Mouse (Mus musculus) midbrain, embryonic 13.5 days (tissue): ENCODE measurements around the gene Gpr152. TPM values are rescaled to one million over a fixed set of nuclear protein-coding genes. Genes with fewer than 3 reads are reported as not detected.
"Not testable (repeated sequence)": the region's sequence is repeated elsewhere in the genome, so short reads cannot be mapped to it uniquely, and the experiment has no call there.

ENCODE experiments used
- ATAC-seq: fragments of 200-750 bp; cut with Nextera tagmentation; 2 replicates; pipeline ENCODE4 v1.8.0; 2017; ENCODE audit warnings: mild to moderate bottlenecking, moderate TSS enrichment, moderate library complexity
- H3K27ac ChIP-seq: fragments of 300-500 bp; sonication (generic); 2 replicates; pipeline ENCODE4 v1.5.1; 2015; ENCODE audit warnings: inconsistent platforms, mild to moderate bottlenecking, moderate library complexity
- H3K27me3 ChIP-seq: fragments of 300-500 bp; sonication (generic); 2 replicates; pipeline ENCODE4 v1.6.1; 2015; ENCODE audit warnings: mild to moderate bottlenecking, inconsistent platforms
- H3K36me3 ChIP-seq: fragments of 300-500 bp; sonication (generic); 2 replicates; pipeline ENCODE4 v1.6.1; 2015; ENCODE audit warnings: mild to moderate bottlenecking, inconsistent platforms
- H3K4me1 ChIP-seq: fragments of 300-500 bp; sonication (generic); replicated peaks from 2 replicates; pipeline ENCODE4 v1.6.1; 2015; ENCODE audit warnings: inconsistent platforms
- H3K4me2 ChIP-seq: fragments of 300-500 bp; sonication (generic); replicated peaks from 2 replicates; pipeline ENCODE4 v1.6.1; 2015; ENCODE audit warnings: moderate library complexity, mild to moderate bottlenecking, inconsistent platforms
- H3K4me3 ChIP-seq: fragments of 300-500 bp; sonication (generic); replicated peaks from 2 replicates; pipeline ENCODE4 v1.5.1; 2015; ENCODE audit warnings: mild to moderate bottlenecking, inconsistent platforms
- H3K9ac ChIP-seq: fragments of 300-500 bp; sonication (generic); replicated peaks from 2 replicates; pipeline ENCODE4 v1.6.1; 2015; ENCODE audit warnings: mild to moderate bottlenecking, inconsistent platforms
- H3K9me3 ChIP-seq: fragments of 300-500 bp; sonication (generic); 2 replicates; pipeline ENCODE4 v1.6.1; 2016; ENCODE audit warnings: mild to moderate bottlenecking, inconsistent platforms
- WGBS: fragments of 180-500 bp; shearing (Covaris S2); methylation state at CpG from one replicate; pipeline ENCODE4 v1.1.7; 2015; 5-methylcytosine and 5-hydroxymethylcytosine counted together
- polyA plus RNA-seq: library from polyadenylated mRNA; unstranded; fragments of >200 nt; fragmentation: Nextera tagmentation; extraction: Ambion mirVana; gene quantifications from 2 replicates; pipeline ENCODE4 v1.2.1, GENCODE M21; 2015

Gpr152 gene
- polyA plus RNA-seq, 1 experiment from 2014 or later: 0.08 TPM

DNA sequence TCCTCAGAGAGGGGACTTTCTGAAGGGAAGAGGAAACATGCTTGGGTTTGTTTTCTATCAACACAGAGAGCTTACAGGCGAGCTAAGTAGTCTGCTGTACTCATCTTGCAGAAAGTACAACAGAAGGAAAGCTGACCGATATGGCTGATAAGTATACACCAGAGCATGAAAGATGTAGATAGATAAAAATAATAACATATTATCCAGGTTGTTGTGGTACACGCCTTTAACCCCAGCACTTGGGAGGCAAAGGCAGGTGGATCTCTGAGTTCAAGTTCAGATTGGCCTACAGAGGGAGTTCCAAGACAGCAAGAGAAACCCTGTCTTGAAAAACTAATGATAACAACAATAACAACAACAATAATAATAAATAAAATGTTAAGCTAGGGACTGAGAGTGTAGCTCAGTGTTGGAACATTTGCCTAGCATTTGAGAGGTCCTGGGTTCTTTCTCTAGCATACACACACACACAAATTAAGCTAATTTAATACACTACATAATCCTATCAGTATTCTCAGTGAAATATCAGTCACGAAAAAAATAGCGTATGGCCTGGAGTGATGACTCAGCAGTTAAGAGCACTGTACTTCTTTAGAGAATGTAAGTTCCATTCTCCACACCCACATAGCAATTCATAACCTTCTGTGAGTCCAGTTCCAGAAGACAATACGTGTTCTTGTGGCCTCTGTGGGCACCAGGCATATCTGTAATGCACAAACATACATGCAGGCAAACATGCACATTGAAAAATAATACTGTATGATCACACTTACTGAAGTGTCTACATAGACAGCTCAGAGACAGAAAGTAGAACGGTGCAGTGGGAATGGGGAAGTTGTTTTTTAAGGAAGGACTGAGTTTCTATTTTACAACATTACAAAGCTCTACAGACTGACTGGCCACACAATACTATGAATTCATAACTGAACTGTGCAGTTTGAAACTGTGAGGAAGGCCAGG lies 16.9 kb upstream of the Gpr152 start:
- Histone ChIP-seq H3K9ac (no peak overlapping the region), H3K4me3 (no peak overlapping the region), H3K9me3 (no peaks in the 10 kb centered on the region), H3K4me2 (no peak overlapping the region), H3K27ac (no peak overlapping the region), H3K36me3 (peaks cover 14% of the 10 kb centered on the region), H3K27me3 (no peaks in the 10 kb centered on the region), H3K4me1 (peaks cover 26% of the 10 kb centered on the region)
- 84% methylated on average over 7 of the region's 7 CpGs for WGBS
- ATAC-seq: no peak

DNA sequence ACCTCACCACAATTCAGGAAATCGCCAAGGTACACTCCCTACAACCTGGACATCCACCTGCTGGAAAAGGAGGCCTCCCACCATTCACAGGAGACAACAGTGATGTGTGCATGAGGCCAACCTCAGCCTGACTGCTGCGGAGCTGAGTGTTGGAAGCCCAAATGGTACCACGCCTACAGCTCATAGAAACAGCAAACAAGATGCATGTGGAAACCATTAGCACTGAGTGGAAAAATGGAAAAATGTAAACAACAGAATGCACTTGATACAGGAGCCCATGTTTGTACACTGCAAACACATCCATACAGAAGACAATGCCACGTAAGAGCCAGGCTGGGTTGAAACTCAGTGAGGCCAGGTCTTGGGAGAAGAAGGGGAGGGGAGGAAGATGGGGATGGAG lies 15.2 kb upstream of the Gpr152 start:
- Histone ChIP-seq H3K27me3 (no peaks in the 10 kb centered on the region), H3K4me3 (no peak overlapping the region), H3K4me1 (peaks cover 27% of the 10 kb centered on the region), H3K9ac (0 out of 2 replicates have a peak overlapping the region, but pooled peaks have one; percentile 4), H3K36me3 (peaks cover 20% of the 10 kb centered on the region), H3K9me3 (no peaks in the 10 kb centered on the region), H3K27ac (no peak overlapping the region), H3K4me2 (no peak overlapping the region)
- WGBS: 86% methylated on average over 4 of the region's 4 CpGs
- no peak for ATAC-seq

DNA sequence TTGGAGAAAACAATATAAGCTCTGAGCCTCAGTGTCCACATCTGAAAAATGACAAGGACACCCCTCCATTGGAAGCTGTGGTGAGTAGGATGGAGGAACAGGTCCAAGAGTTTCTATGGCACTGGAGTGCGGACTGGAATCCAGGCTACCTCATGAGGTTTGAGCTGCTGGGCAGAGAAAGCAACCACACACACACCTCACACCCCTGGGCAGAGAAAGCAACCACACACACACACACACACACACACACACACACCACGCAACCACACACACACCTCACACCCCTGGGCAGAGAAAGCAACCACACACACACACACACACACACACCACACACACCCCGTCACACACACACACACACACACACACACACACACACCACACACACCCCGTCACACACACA lies 14.3 kb upstream of the Gpr152 start:
- peak overlapping the region; percentile 88 for H3K9ac ChIP-seq
- not testable (repeated sequence) for H3K9me3 ChIP-seq, H3K27me3 ChIP-seq
- H3K36me3 ChIP-seq: peaks cover 29% of the 10 kb centered on the region
- ATAC-seq: peak; percentile 63
- peak overlapping the region; percentile 84 for H3K4me2 ChIP-seq
- peak overlapping the region; percentile 84 for H3K4me3 ChIP-seq
- H3K27ac ChIP-seq: peak overlapping the region; percentile 56
- 75% methylated on average over 1 of the region's 4 CpGs for WGBS
- H3K4me1 ChIP-seq: peaks cover 23% of the 10 kb centered on the region

DNA sequence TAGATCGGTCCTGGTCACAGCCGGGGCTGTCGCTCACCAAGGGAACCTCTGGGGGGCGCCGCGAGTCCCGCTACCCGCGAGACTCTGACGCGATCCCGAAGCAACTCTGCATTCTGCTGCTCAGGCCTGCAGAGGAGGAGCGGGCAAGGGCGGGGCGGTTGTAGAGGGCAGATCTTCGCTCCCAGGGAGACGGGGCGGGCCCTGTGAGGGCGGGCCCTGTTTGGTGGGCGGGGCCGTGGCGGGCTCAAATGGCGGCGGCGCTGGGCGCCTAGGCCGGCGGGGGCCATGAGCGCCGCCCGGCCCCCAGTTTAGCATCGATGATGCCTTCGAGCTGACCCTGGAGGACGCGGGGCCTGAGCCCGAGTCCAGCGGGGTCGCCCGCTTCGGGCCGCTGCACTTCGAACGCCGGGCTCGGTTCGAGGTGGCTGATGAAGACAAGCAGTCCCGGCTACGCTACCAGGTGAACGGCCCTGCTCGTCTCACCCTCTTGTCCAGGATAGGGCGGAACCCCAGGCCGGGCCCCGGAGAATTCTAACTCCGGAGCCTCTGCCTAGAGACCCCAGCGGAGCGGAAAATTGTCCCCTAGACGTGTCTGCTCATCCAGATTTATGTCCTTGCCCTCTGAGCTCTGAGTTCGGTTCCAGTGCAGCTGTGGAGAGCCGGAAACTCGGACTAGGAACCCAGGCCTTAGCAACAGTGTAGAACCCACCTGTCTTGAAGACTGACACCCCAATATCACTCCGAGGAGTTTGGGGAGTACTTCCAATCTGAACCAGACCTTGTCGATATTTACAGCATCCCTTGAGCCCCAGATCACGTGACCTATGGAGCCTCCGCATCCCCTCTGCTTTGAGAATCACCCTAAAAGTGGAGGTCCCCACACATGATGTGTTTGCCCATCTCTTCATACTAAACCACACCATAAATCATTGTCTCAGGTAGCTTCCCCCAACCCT lies 13.6 kb upstream of the Gpr152 start, which contains the start of gene Aip:
TSS of gene Aip (minus strand) at position 118 of the 956 bp plus-strand sequence.
- no peaks in the 10 kb centered on the region for H3K27me3 ChIP-seq
- H3K9me3 ChIP-seq: no peaks in the 10 kb centered on the region
- H3K36me3 ChIP-seq: peaks cover 31% of the 10 kb centered on the region
- H3K27ac ChIP-seq: peak within 1 kb of the TSS; percentile 68
- peaks cover 16% of the 10 kb centered on the region for H3K4me1 ChIP-seq
- peak; percentile 88 for ATAC-seq
- 1% methylated on average over 53 of the region's 64 CpGs for WGBS
- peak within 1 kb of the TSS; percentile 84 for H3K4me2 ChIP-seq
- peak within 1 kb of the TSS; percentile 88 for H3K9ac ChIP-seq
- H3K4me3 ChIP-seq: peak within 1 kb of the TSS; percentile 84

DNA sequence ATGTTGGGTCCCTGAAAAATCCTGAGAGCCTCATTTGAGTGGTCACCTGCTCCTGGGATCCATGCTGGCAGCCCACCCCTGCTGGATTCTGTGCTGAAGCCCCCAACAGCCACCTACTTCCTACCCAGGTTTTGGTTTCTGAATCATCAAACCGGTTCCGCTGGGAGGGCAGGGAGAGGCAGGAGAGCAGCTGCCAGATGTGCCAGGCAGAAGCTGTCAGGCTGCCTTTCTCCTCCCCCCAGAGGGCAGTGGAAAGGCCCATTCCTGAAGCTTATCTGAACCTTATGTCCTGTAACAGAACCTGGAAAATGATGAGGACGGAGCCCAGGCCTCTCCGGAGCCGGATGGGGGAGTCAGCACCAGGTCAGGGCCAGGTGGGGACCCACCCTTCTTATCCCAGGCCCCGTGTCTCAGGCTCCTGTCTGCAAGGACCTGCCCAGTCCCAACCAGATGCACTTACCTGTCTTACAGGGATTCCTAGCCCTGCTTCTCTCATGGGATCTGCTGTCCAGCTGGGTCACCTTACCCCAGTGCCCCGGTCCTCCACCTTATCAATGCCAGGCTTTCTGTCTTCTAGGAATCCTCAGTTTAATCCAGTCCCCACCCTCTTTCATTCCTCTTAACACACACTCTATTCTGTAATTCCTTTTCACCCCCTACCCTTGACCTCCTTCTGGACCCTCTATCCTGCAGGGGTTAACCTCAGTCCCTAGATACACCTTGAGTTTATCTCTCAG lies 12.7 kb upstream of the Gpr152 start:
- H3K4me3 ChIP-seq: peak overlapping the region; percentile 84
- peak overlapping the region; percentile 84 for H3K4me2 ChIP-seq
- 77% methylated on average over 7 of the region's 7 CpGs for WGBS
- H3K4me1 ChIP-seq: peaks cover 16% of the 10 kb centered on the region
- H3K9ac ChIP-seq: peak overlapping the region; percentile 88
- no peak for ATAC-seq
- H3K27me3 ChIP-seq: no peaks in the 10 kb centered on the region
- no peaks in the 10 kb centered on the region for H3K9me3 ChIP-seq
- no peak overlapping the region for H3K27ac ChIP-seq
- H3K36me3 ChIP-seq: peaks cover 40% of the 10 kb centered on the region

DNA sequence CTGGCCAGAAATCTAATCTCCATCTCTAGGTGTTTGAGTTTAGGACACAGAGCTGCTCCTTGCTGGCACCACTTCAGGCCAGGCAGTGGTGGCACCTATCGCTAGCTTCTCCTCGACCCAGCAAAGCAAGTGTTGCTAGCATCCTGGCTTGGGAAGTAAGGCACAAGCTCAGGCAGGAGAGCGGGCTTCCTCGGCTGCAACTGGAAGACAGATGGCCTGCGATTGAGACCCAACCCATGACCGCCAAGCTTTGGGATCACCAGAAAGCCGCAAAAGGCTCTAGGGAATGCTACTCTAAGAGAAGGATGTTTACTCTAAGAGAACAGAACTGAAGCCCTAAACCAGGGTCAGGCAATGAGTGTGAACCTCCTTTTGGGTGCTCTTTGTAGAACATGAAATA lies 10.1 kb upstream of the Gpr152 start:
- no peak overlapping the region for H3K27ac ChIP-seq
- WGBS: 96% methylated on average over 7 of the region's 7 CpGs
- H3K27me3 ChIP-seq: no peaks in the 10 kb centered on the region
- peaks cover 16% of the 10 kb centered on the region for H3K4me1 ChIP-seq
- no peak for ATAC-seq
- H3K9ac ChIP-seq: 0 out of 2 replicates have a peak overlapping the region, but pooled peaks have one; percentile 16
- H3K4me2 ChIP-seq: no peak overlapping the region
- H3K9me3 ChIP-seq: no peaks in the 10 kb centered on the region
- H3K4me3 ChIP-seq: no peak overlapping the region
- peaks cover 56% of the 10 kb centered on the region for H3K36me3 ChIP-seq

DNA sequence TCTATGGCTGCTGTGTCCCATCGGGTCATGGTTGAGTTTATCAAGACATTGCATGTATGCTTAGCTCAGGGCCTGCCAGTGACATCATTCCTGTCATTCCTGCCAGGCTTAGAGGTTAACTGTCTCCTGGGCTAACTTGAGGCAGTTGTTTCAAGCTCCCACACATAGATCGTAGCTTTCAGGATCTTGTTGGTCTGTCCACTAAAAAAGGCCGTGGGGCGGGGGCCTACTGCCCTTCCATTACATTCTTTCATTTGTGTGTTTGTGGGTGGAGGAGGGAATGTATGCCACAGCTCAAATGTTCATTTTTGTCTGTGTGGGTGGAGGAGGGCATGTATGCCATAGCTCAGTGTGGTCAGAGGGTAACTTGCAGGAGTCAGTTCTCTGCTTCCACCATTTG lies 9.5 kb upstream of the Gpr152 start:
- 92% methylated on average over 4 of the region's 4 CpGs for WGBS

DNA sequence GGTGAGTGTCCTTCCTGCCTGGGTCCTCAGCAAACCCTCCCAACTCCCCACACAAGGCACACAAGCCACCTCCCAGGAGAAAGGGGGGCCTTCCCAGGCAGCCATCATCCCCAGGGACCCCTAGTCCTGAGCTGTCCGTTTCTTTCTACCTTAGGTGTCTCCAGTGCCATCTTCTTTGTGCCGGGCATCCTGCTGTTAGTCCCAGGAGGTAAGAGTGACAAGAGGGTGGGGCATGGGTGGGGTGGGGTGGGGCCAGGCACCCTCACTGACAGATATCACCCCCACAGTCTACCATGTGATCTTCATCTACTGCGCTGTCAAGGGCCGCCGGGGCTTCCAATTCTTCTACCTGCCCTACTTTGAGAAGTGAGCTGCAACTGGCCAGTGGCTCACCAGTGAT lies 8.5 kb upstream of the Gpr152 start:
- Histone ChIP-seq H3K27ac (no peak overlapping the region), H3K4me1 (peaks cover 16% of the 10 kb centered on the region), H3K4me3 (no peak overlapping the region), H3K36me3 (peaks cover 56% of the 10 kb centered on the region), H3K9ac (no peak overlapping the region), H3K4me2 (no peak overlapping the region), H3K27me3 (no peaks in the 10 kb centered on the region), H3K9me3 (no peaks in the 10 kb centered on the region)
- no peak for ATAC-seq
- WGBS: 93% methylated on average over 5 of the region's 5 CpGs

More for the DNA sequence above, 9.5 kb upstream of the Gpr152 start:
- no peak overlapping the region for H3K4me2 ChIP-seq
- no peaks in the 10 kb centered on the region for H3K27me3 ChIP-seq
- H3K27ac ChIP-seq: no peak overlapping the region
- peaks cover 16% of the 10 kb centered on the region for H3K4me1 ChIP-seq
- no peaks in the 10 kb centered on the region for H3K9me3 ChIP-seq
- peaks cover 56% of the 10 kb centered on the region for H3K36me3 ChIP-seq
- ATAC-seq: no peak
- H3K9ac ChIP-seq: 0 out of 2 replicates have a peak overlapping the region, but pooled peaks have one; percentile 16
- H3K4me3 ChIP-seq: no peak overlapping the region

DNA sequence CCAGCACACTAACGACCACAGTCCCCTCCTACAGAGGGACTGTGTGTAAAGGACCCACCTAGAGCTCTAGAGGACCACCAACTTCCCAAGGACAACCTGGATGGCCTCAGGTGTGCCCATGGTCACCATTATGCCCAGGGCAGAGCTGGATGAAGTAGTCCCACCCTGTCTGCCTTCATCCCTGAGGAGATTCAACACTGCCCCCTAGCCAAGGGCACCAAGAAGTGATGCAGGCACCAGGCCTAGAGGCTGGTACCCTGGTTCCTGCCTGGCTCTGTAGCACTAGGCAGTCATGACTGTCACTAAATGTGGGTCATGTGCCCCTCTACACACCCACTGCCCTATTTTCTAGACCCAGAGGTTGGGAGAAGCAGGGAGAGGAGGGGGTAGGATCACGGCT lies 7.8 kb upstream of the Gpr152 start:
- no peak overlapping the region for H3K4me2 ChIP-seq
- peaks cover 10% of the 10 kb centered on the region for H3K4me1 ChIP-seq
- ATAC-seq: no peak
- no peak overlapping the region for H3K4me3 ChIP-seq
- H3K9me3 ChIP-seq: no peaks in the 10 kb centered on the region
- no peaks in the 10 kb centered on the region for H3K27me3 ChIP-seq
- 92% methylated on average over 2 of the region's 2 CpGs for WGBS
- H3K36me3 ChIP-seq: peaks cover 56% of the 10 kb centered on the region
- no peak overlapping the region for H3K27ac ChIP-seq
- H3K9ac ChIP-seq: no peak overlapping the region

DNA sequence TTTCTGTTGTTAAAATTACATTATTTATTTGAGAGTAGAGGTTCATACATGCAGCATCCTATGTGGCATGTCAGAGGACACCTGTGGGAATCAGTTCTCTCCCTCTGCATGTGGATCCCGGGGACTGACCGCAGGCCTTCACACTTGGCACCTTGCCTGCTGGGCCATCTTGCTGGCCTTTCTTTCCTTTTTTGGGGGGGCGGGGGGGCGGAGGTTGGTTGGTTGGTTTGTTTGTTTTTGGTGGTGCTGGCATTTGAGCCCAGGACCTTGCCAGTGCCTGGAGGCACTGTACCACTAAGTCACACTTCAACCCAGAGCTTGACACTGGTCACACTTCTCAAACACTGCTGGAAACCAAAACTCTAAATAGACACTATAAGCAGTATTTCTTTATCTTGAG lies 5.2 kb upstream of the Gpr152 start:
- Histone ChIP-seq H3K9me3 (no peaks in the 10 kb centered on the region), H3K27me3 (no peaks in the 10 kb centered on the region; the same call in 1 of the 2 replicates), H3K9ac (no peak overlapping the region), H3K4me3 (no peak overlapping the region), H3K36me3 (peaks cover 37% of the 10 kb centered on the region), H3K27ac (no peak overlapping the region), H3K4me2 (no peak overlapping the region), H3K4me1 (peaks cover 7% of the 10 kb centered on the region)
- ATAC-seq: no peak
- 91% methylated on average over 4 of the region's 4 CpGs for WGBS

DNA sequence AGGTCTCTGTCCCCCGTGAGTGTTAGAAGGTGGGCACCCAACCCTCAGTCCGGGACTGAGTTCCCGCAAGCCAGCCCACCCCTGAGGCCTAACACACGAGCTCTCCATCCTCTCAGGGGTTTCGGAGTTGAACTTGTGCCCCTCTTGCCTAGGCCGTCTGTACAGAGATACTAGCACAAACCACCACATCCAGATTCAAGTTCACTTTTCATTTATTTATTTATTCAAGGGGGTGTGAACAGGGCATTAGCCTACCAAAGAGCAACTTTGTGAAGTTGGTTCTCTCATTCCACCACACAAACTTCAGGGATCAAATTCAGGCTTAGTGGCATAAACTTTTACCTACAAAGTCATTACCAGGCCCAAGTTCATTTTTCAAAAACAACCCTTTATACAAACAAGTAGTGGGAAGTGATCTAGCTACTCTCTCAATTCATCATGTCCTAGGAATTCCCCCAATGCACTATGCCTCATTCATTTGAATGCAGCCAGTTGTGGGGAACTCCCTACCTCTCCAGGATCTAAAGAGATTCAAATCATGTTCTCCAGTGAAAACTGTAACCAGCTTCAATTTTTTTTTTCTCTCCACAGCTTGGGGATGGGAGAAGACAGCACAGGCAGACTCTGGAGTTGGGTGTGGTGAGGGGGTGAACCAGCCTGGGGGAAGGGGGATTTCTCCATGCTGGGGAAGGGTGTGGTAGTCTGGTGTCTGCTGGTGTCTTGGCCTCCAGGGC lies 4.2 kb upstream of the Gpr152 start:
- not testable (repeated sequence) for H3K4me3 ChIP-seq, H3K9me3 ChIP-seq, H3K27ac ChIP-seq, H3K9ac ChIP-seq, ATAC-seq, H3K27me3 ChIP-seq, H3K4me2 ChIP-seq
- Histone ChIP-seq H3K4me1 (peaks cover 11% of the 10 kb centered on the region), H3K36me3 (peaks cover 28% of the 10 kb centered on the region)
- 89% methylated on average over 6 of the region's 6 CpGs for WGBS
